In genomic region chr7:144807976-144808577, GRCm38 (mm10) we compare ENCODE assay signal across 31 mouse cellular contexts. TPM values are rescaled to one million over a fixed set of nuclear protein-coding genes. Genes with fewer than 3 reads are reported as not detected.
DNase-seq lines count a peak whose midpoint lies in the region; ATAC-seq and TF ChIP-seq lines count a peak whose summit lies in the region.
"Had no signal": no experiment of that assay in that cellular context is flagged by ENCODE, and none has a peak within 500 bp of the region (broad histone marks: within the 10 kb centered on the region; RNA-seq: fewer than 3 reads in every experiment).

No protein-coding gene starts in this region.

- H3K36me3 ChIP-seq in stomach, embryonic 15.5 days = no peaks in the 10 kb centered on the region
- no peaks in the 10 kb centered on the region for H3K36me3 ChIP-seq in stomach, postnatal 0 days (ENCODE audit: control insufficient read depth, insufficient read depth, low read length)
- H3K36me3 ChIP-seq in liver, embryonic 16.5 days (ENCODE audit: control insufficient read depth, insufficient read depth) = no peaks in the 10 kb centered on the region
- H3K36me3 ChIP-seq: embryonic facial prominence, embryonic 15.5 days; forebrain, embryonic 10.5 days; heart, embryonic 15.5 days; hindbrain, embryonic 13.5 days; limb, embryonic 12.5 days had no signal

- peak; percentile 54; the same call in 1 of the 2 replicates for ATAC-seq in stomach, embryonic 15.5 days (ENCODE audit: insufficient read depth, low FRiP score, low read depth)
- no peak for ATAC-seq in stomach, postnatal 0 days (ENCODE audit: low FRiP score, low TSS enrichment)
- ATAC-seq in liver, embryonic 16.5 days (ENCODE audit: low read depth) = peak; percentile 86
- ATAC-seq in granulocyte monocyte progenitor cell, adult 5-6 weeks (replicated peaks; ENCODE audit: poor library complexity, severe bottlenecking) = no peak
- ATAC-seq: forebrain, postnatal 0 days had no signal

- DNase-seq in stomach, postnatal 0 days (ENCODE audit: low spot score) = no peak
- DNase-seq in liver = peak; percentile 65
- no peak for DNase-seq in adrenal gland, postnatal 10 days
- DNase-seq in kidney, postnatal 14 days = no peak
- DNase-seq: cerebellum, adult 11-12 months; forebrain, postnatal 0 days; gastrocnemius, postnatal 25 days; heart, adult 2 months; heart, postnatal 36 days; kidney, adult 8-10 months; kidney, postnatal 10 days; lung, adult 2 months; lung, postnatal 14 days; midbrain, embryonic 14.5 days; right cerebral cortex, postnatal 25 days; spleen, adult 18-20 months; thymus, postnatal 36 days had no signal

- no peaks in the 10 kb centered on the region for H3K4me1 ChIP-seq in stomach, embryonic 15.5 days
- H3K4me1 ChIP-seq in stomach, postnatal 0 days (replicated peaks; ENCODE audit: control insufficient read depth, insufficient read depth) = no peaks in the 10 kb centered on the region
- H3K4me1 ChIP-seq in liver, embryonic 16.5 days (ENCODE audit: control insufficient read depth, low read depth, low read length) = peaks cover 14% of the 10 kb centered on the region
- H3K4me1 ChIP-seq: embryonic facial prominence, embryonic 15.5 days had no signal

- TF ChIP-seq EP300 in stomach, postnatal 0 days (optimal IDR thresholded peaks at IDR 0.05) = no peak

- TF ChIP-seq CTCF in stomach, postnatal 0 days (IDR thresholded peaks at IDR 0.05; ENCODE audit: low read depth) = no peak

- no peaks in the 10 kb centered on the region for H3K9me3 ChIP-seq in stomach, embryonic 15.5 days
- H3K9me3 ChIP-seq in stomach, postnatal 0 days (ENCODE audit: control insufficient read depth, low read length) = no peaks in the 10 kb centered on the region
- no peaks in the 10 kb centered on the region for H3K9me3 ChIP-seq in liver, embryonic 16.5 days (replicated peaks; ENCODE audit: control insufficient read depth, low read length)
- H3K9me3 ChIP-seq: embryonic facial prominence, embryonic 15.5 days; forebrain, embryonic 10.5 days; heart, embryonic 15.5 days; hindbrain, embryonic 13.5 days; limb, embryonic 12.5 days; megakaryocyte, embryonic 14.5 days had no signal

- WGBS in stomach, embryonic 15.5 days = 61% methylated on average over 4 of the region's 4 CpGs
- WGBS in stomach, postnatal 0 days = 58% methylated on average over 4 of the region's 4 CpGs
- 27% methylated on average over 4 of the region's 4 CpGs for WGBS in liver, embryonic 16.5 days (ENCODE audit: insufficient replicate concordance)

- H3K9ac ChIP-seq in stomach, embryonic 15.5 days = no peak overlapping the region
- no peak overlapping the region for H3K9ac ChIP-seq in stomach, postnatal 0 days (ENCODE audit: low read length)
- no peak overlapping the region; the same call in 1 of the 2 replicates for H3K9ac ChIP-seq in liver, embryonic 16.5 days (ENCODE audit: low read depth, low read length)
- H3K9ac ChIP-seq: embryonic facial prominence, embryonic 15.5 days; forebrain, postnatal 0 days; heart, embryonic 15.5 days; hindbrain, embryonic 13.5 days; limb, embryonic 12.5 days had no signal

- H3K27me3 ChIP-seq in stomach, embryonic 15.5 days (replicated peaks) = no peaks in the 10 kb centered on the region
- no peaks in the 10 kb centered on the region for H3K27me3 ChIP-seq in stomach, postnatal 0 days (ENCODE audit: control insufficient read depth, insufficient read depth, low read length)
- no peaks in the 10 kb centered on the region for H3K27me3 ChIP-seq in liver, embryonic 16.5 days (ENCODE audit: control insufficient read depth, insufficient read depth, low read depth, low read length)
- H3K27me3 ChIP-seq: hindbrain, embryonic 13.5 days had no signal

- H3K4me3 ChIP-seq in stomach, embryonic 15.5 days (replicated peaks) = no peak overlapping the region
- no peak overlapping the region for H3K4me3 ChIP-seq in stomach, postnatal 0 days (ENCODE audit: low read depth, low read length)
- no peak overlapping the region for H3K4me3 ChIP-seq in liver, embryonic 16.5 days (ENCODE audit: low read depth, low read length)
- H3K4me3 ChIP-seq: embryonic facial prominence, embryonic 15.5 days; forebrain, embryonic 10.5 days; heart, adult 2 months; heart, embryonic 15.5 days; hindbrain, embryonic 13.5 days; layer of hippocampus, adult 2 months; limb, embryonic 12.5 days; megakaryocyte, embryonic 14.5 days had no signal

- no peak overlapping the region for H3K27ac ChIP-seq in stomach, embryonic 15.5 days
- H3K27ac ChIP-seq in stomach, postnatal 0 days (replicated peaks) = no peak overlapping the region
- H3K27ac ChIP-seq in liver, embryonic 16.5 days (ENCODE audit: low read length) = no peak overlapping the region
- H3K27ac ChIP-seq: embryonic facial prominence, embryonic 15.5 days; forebrain, embryonic 10.5 days; heart, adult 2 months; heart, embryonic 15.5 days; hindbrain, embryonic 13.5 days; layer of hippocampus, adult 2 months; limb, embryonic 12.5 days had no signal

- no peak overlapping the region for H3K4me2 ChIP-seq in stomach, embryonic 15.5 days
- H3K4me2 ChIP-seq in stomach, postnatal 0 days (replicated peaks; ENCODE audit: low read depth) = no peak overlapping the region
- peak overlapping the region; percentile 9; the same call in 1 of the 2 replicates for H3K4me2 ChIP-seq in liver, embryonic 16.5 days (ENCODE audit: low read depth, low read length)
- H3K4me2 ChIP-seq: embryonic facial prominence, embryonic 15.5 days; heart, embryonic 15.5 days; hindbrain, embryonic 13.5 days; limb, embryonic 12.5 days had no signal

RNA-seq across cellular contexts. Expression of gene Fgf3, which starts 29.8 kb away (rescaled TPM):
- polyA plus RNA-seq in stomach, embryonic 15.5 days (2015; fragmentation: Nextera tagmentation; extraction: Ambion mirVana) = not detected in 2 replicates
- 0.47 and 1.1 TPM in 2 replicates for polyA plus RNA-seq in stomach, postnatal 0 days (2015; fragmentation: Nextera tagmentation; extraction: Ambion mirVana)
- polyA plus RNA-seq in liver, embryonic 16.5 days (2015; fragmentation: Nextera tagmentation; extraction: Ambion mirVana) = 0.05 and 0.11 TPM in 2 replicates
- 1.5 and 9.8 TPM in 2 replicates for total RNA-seq in granulocyte monocyte progenitor cell, adult 5-6 weeks (2014; fragmentation: Nextera tagmentation)
- 0.82 and 2.2 TPM in 2 replicates for total RNA-seq in granulocyte monocyte progenitor cell, adult 5-6 weeks (2017)
- total RNA-seq in adrenal gland, postnatal 10 days (2021) = under 1 TPM; 0.27 to 0.33 TPM
- total RNA-seq: gastrocnemius, postnatal 25 days; heart, adult 2 months; heart, postnatal 36 days; layer of hippocampus, postnatal 25 days had no signal
- polyA plus RNA-seq: heart, adult 2 months; heart, embryonic 15.5 days; limb, embryonic 12.5 days; lung, adult 2 months had no signal

RNA-seq across cellular contexts. Expression of gene Fgf4, which starts 39.1 kb away (rescaled TPM):
- polyA plus RNA-seq in stomach, embryonic 15.5 days (2015; fragmentation: Nextera tagmentation; extraction: Ambion mirVana) = not detected in 2 replicates
- polyA plus RNA-seq in stomach, postnatal 0 days (2015; fragmentation: Nextera tagmentation; extraction: Ambion mirVana) = not detected in 2 replicates
- not detected in 2 replicates for polyA plus RNA-seq in liver, embryonic 16.5 days (2015; fragmentation: Nextera tagmentation; extraction: Ambion mirVana)
- total RNA-seq in granulocyte monocyte progenitor cell, adult 5-6 weeks (2014; fragmentation: Nextera tagmentation) = not detected in 2 replicates
- total RNA-seq in granulocyte monocyte progenitor cell, adult 5-6 weeks (2017) = not detected in 2 replicates
- not detected for total RNA-seq in adrenal gland, postnatal 10 days (2021)
- total RNA-seq: adrenal gland, adult 18-20 months; adrenal gland, postnatal 4 days; forebrain, postnatal 0 days; heart, adult 2 months; heart, postnatal 36 days; layer of hippocampus, adult 2 months; layer of hippocampus, postnatal 25 days; left cerebral cortex, postnatal 10 days had no signal
- polyA plus RNA-seq: forebrain, embryonic 10.5 days; forebrain, postnatal 0 days; heart, adult 2 months; heart, embryonic 15.5 days; hindbrain, embryonic 13.5 days; lung, adult 2 months; midbrain, embryonic 14.5 days had no signal

RNA-seq across cellular contexts. Expression of gene Ano1, which starts 56.3 kb away (rescaled TPM):
- polyA plus RNA-seq in stomach, embryonic 15.5 days (2015; fragmentation: Nextera tagmentation; extraction: Ambion mirVana) = 47.6 and 48.8 TPM in 2 replicates
- polyA plus RNA-seq in stomach, postnatal 0 days (2015; fragmentation: Nextera tagmentation; extraction: Ambion mirVana) = 32.4 and 41.6 TPM in 2 replicates
- polyA plus RNA-seq in liver, embryonic 16.5 days (2015; fragmentation: Nextera tagmentation; extraction: Ambion mirVana) = 1.3 TPM in 2 replicates
- total RNA-seq in granulocyte monocyte progenitor cell, adult 5-6 weeks (2014; fragmentation: Nextera tagmentation) = not detected in 2 replicates
- not detected in 2 replicates for total RNA-seq in granulocyte monocyte progenitor cell, adult 5-6 weeks (2017)
- total RNA-seq in adrenal gland, postnatal 10 days (2021) = 10 to 100 TPM; 34.3 to 37.7 TPM

Comparison
In these comparisons a context has a peak if more than half of its experiments do, and no peak if none do; other contexts are left out.
1. ATAC-seq: peak in stomach, embryonic 15.5 days (single experiment) and liver, embryonic 16.5 days (single experiment); none in stomach, postnatal 0 days (single experiment) and granulocyte monocyte progenitor cell, adult 5-6 weeks (single experiment).
2. RNA of gene Ano1, which starts 56.3 kb away (polyA plus RNA-seq): 47.6 to 48.8 TPM in stomach, embryonic 15.5 days and 32.4 to 41.6 TPM in stomach, postnatal 0 days; 1.3 TPM in liver, embryonic 16.5 days; every median in the first group is over 10 times any median in the second.